Mouse (Mus musculus): Measurements from ENCODE around the gene Zar1. TPM values are rescaled to one million over a fixed set of nuclear protein-coding genes. Genes with fewer than 3 reads are reported as not detected.
A peak's percentile ranks its signal among the peaks of the same experiment; 100 is the strongest.

Zar1 gene
- total and polyA plus RNA-seq, 3 experiments: not detected

GRCm38 (mm10) chr5:72558716-72559526, 22.1 kb downstream of the Zar1 start:
- peaks cover 0 to 14% of the 10 kb centered on the region in 2 experiments; a peak in 2 of 4 replicates for H3K4me1 ChIP-seq (ENCODE audit: control insufficient read depth in 1 of 2, insufficient read depth in 2 of 2)
- in situ Hi-C loops (cut with MboI; ENCODE audit: low pct_ligation_motif_present, low pct_unique_long_range_greater_than_20kb, low sequenced_read_pairs) (no loop called here), dilution Hi-C loops (cut with MboI; ENCODE audit: extremely low pct_ligation_motif_present, extremely low pct_unique_long_range_greater_than_20kb, low sequenced_read_pairs) (no loop called here)
- TF ChIP-seq USF1 (IDR thresholded peaks at IDR 0.05; ENCODE audit: low read depth, low read length) (no peak), ZMIZ1 (IDR thresholded peaks at IDR 0.05; ENCODE audit: low read depth, low read length) (0 out of 2 replicates have a peak, but pooled peaks have one; percentile 3)
- H3K4me3 ChIP-seq (replicated peaks in 1 of 3; ENCODE audit: low read depth in 2 of 3, low read length in 2 of 3, poor library complexity in 1 of 3): peak overlapping the region; percentile 82 to 94 (median 88)
- H3K4me2 ChIP-seq (ENCODE audit: insufficient read depth, low read depth, poor library complexity, severe bottlenecking): peak overlapping the region; percentile 41
- peaks cover 8 to 13% of the 10 kb centered on the region in 2 experiments for H3K36me3 ChIP-seq (replicated peaks in 1 of 2; ENCODE audit: control insufficient read depth in 1 of 2, insufficient read depth in 1 of 2, low read length in 1 of 2)
- no peaks in the 10 kb centered on the region for H3K27me3 ChIP-seq (replicated peaks)
- no peaks in the 10 kb centered on the region for H3K9me3 ChIP-seq (replicated peaks; ENCODE audit: low read length)
- H3K27ac ChIP-seq (ENCODE audit: insufficient read depth, low read depth): no peak overlapping the region; the same call in 1 of the 2 replicates
- no peak for DNase-seq (ENCODE audit: extremely low read depth)
- H3K79me2 ChIP-seq (replicated peaks; ENCODE audit: control insufficient read depth, extremely low read depth, insufficient read depth, poor library complexity, severe bottlenecking): peaks cover 10% of the 10 kb centered on the region; the same call in 1 of the 2 replicates
- H3K9ac ChIP-seq (ENCODE audit: insufficient read depth, low read depth): peak overlapping the region; percentile 64

DNA sequence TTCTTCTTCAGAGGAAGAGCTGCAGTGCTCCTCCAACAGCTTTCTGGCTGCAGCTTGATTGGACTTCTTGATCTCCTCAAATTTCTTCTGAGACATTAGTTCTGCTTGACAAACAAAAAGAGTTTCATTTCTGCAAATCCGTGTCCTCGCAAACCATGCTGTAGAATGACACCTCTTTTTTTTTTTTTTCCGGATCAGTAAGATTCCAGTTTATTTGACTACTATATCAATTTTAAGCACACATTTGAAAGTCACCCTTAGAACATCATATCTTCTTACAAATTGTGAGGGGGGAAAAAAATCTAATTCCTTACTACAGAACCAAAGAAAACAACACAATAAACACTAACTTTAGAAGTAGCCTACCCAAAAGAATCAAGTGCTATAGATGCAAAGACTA, 24.8 kb downstream of the Zar1 start:
- no peaks in the 10 kb centered on the region for H3K27me3 ChIP-seq (replicated peaks)
- H3K9me3 ChIP-seq (replicated peaks; ENCODE audit: low read length): no peaks in the 10 kb centered on the region
- no peak for TF ChIP-seq MAZ (IDR thresholded peaks at IDR 0.05; ENCODE audit: low read depth, low read length)
- no peak for TF ChIP-seq MYC (IDR thresholded peaks at IDR 0.05; ENCODE audit: low read depth, low read length)
- TF ChIP-seq SIN3A (IDR thresholded peaks at IDR 0.05; ENCODE audit: low read length): no peak
- no peak for TF ChIP-seq SMC3 (IDR thresholded peaks at IDR 0.05; ENCODE audit: low read depth, low read length)
- TF ChIP-seq ZNF384 (IDR thresholded peaks at IDR 0.05; ENCODE audit: low read depth, low read length): peak; percentile 63
- TF ChIP-seq NRF1 (IDR thresholded peaks at IDR 0.05; ENCODE audit: low read depth, low read length): no peak
- no peak for TF ChIP-seq MAFK (IDR thresholded peaks at IDR 0.05; ENCODE audit: insufficient replicate concordance, low read length)
- H3K4me1 ChIP-seq (ENCODE audit: control insufficient read depth in 1 of 2, insufficient read depth in 2 of 2): peaks cover 0 to 14% of the 10 kb centered on the region in 2 experiments; a peak in 2 of 4 replicates
- no peak overlapping the region for H3K9ac ChIP-seq (ENCODE audit: insufficient read depth, low read depth)
- H3K27ac ChIP-seq (ENCODE audit: insufficient read depth, low read depth): no peak overlapping the region
- in situ Hi-C loops (cut with MboI; ENCODE audit: low pct_ligation_motif_present, low pct_unique_long_range_greater_than_20kb, low sequenced_read_pairs) (no loop called here), dilution Hi-C loops (cut with MboI; ENCODE audit: extremely low pct_ligation_motif_present, extremely low pct_unique_long_range_greater_than_20kb, low sequenced_read_pairs) (no loop called here)
- H3K36me3 ChIP-seq (replicated peaks in 1 of 2; ENCODE audit: control insufficient read depth in 1 of 2, insufficient read depth in 1 of 2, low read length in 1 of 2): peaks cover 15 to 30% of the 10 kb centered on the region in 2 experiments
- H3K79me2 ChIP-seq (replicated peaks; ENCODE audit: control insufficient read depth, extremely low read depth, insufficient read depth, poor library complexity, severe bottlenecking): peaks cover 10% of the 10 kb centered on the region; the same call in 1 of the 2 replicates
- H3K4me3 ChIP-seq (replicated peaks in 1 of 3; ENCODE audit: low read depth in 2 of 3, low read length in 2 of 3, poor library complexity in 1 of 3): no peak overlapping the region
- H3K4me2 ChIP-seq (ENCODE audit: insufficient read depth, low read depth, poor library complexity, severe bottlenecking): no peak overlapping the region
- DNase-seq (ENCODE audit: extremely low read depth): no peak

DNA sequence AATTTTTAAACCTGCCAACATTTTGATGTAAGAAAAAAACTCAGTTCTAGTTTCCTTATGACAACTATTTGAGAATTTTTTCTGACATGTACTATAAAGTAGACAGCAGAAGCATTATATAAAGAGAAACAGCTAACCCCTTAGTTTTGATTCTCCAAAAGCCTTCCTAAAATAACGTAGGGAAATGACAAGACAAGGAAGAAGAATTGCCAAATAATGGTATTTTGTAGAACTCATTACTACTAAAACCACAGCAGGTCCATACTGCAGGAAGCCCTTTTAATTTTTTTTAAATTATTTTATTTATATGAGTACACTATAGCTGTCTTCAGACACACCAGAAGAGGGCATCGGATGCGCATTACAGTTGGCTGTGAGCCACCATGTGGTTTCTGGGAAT, 29.8 kb downstream of the Zar1 start:
- TF ChIP-seq ZNF384 (IDR thresholded peaks at IDR 0.05; ENCODE audit: low read depth, low read length) (no peak), HCFC1 (IDR thresholded peaks at IDR 0.05; ENCODE audit: low read depth, low read length) (no peak), SIN3A (IDR thresholded peaks at IDR 0.05; ENCODE audit: low read length) (no peak), USF1 (IDR thresholded peaks at IDR 0.05; ENCODE audit: low read depth, low read length) (no peak)
- peaks cover 20 to 44% of the 10 kb centered on the region in 2 experiments for H3K36me3 ChIP-seq (replicated peaks in 1 of 2; ENCODE audit: control insufficient read depth in 1 of 2, insufficient read depth in 1 of 2, low read length in 1 of 2)
- H3K79me2 ChIP-seq (replicated peaks; ENCODE audit: control insufficient read depth, extremely low read depth, insufficient read depth, poor library complexity, severe bottlenecking): no peaks in the 10 kb centered on the region; the same call in 1 of the 2 replicates
- H3K4me3 ChIP-seq (replicated peaks in 1 of 3; ENCODE audit: low read depth in 2 of 3, low read length in 2 of 3, poor library complexity in 1 of 3): no peak overlapping the region
- H3K27me3 ChIP-seq (replicated peaks): no peaks in the 10 kb centered on the region
- no peak overlapping the region for H3K27ac ChIP-seq (ENCODE audit: insufficient read depth, low read depth)
- H3K9me3 ChIP-seq (replicated peaks; ENCODE audit: low read length): no peaks in the 10 kb centered on the region
- H3K4me2 ChIP-seq (ENCODE audit: insufficient read depth, low read depth, poor library complexity, severe bottlenecking): no peak overlapping the region
- H3K4me1 ChIP-seq (ENCODE audit: control insufficient read depth in 1 of 2, insufficient read depth in 2 of 2): peaks cover 0 to 3% of the 10 kb centered on the region in 2 experiments; a peak in 1 of 4 replicates
- in situ Hi-C loops (cut with MboI; ENCODE audit: low pct_ligation_motif_present, low pct_unique_long_range_greater_than_20kb, low sequenced_read_pairs): no loop called here
- dilution Hi-C loops (cut with MboI; ENCODE audit: extremely low pct_ligation_motif_present, extremely low pct_unique_long_range_greater_than_20kb, low sequenced_read_pairs): no loop called here
- no peak for DNase-seq (ENCODE audit: extremely low read depth)
- H3K9ac ChIP-seq (ENCODE audit: insufficient read depth, low read depth): no peak overlapping the region
